Mouse (Mus musculus) kidney, postnatal 36 days (tissue): ENCODE results near the gene B4gat1.

Source experiments
- DNase-seq, 2 experiments: peaks; one replicate each; pipeline ENCODE4 v3.0.0; 2021 to 2022; ENCODE audit warnings: mixed read lengths in 2 of 2

Gene B4gat1

GRCm38 (mm10) chr19:5060365-5061330 lies 22.0 kb downstream of the B4gat1 start:
- DNase-seq: no peak

DNA sequence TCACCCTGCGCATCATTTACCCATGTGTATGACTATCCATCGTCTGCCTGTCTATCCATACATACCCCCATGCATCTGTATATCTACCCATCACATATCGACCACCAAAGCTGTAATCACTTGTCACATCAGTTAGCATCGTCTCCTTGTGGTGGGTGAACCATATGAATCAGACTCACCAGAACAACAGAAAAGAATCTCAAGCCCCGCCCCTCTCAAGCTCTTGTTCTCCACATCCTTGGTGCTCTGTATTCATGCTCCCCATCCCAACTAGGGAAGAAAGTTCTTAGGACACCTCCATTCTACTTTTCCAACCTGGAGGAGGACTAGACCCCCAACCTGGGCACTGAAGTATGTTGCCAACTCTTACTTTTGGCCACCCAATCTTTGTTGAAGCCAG lies 23.4 kb downstream of the B4gat1 start:
- DNase-seq: no peak

- DNase-seq: no peak
Observed at GRCm38 (mm10) chr19:5062446-5062845, 23.8 kb downstream of the B4gat1 start.

DNA sequence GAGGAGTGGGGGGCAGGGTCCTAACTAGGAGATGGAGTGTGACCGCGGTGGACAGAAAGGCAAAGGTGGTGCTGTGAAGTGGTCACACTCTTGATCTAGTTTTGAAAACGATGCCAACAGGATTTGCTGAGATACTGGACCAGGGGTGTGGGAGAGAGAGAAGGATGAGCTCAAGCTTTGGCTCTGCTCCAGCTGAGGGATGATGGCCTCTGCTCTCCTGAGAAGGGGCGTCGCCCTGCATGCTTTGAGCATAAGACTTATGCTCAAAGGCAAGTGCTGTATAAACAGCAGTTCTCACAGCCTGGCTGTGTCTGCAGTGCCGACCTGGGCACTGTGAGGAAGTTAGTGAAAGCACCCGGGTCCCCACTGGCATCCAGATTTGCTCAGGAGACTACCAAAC lies 26.5 kb downstream of the B4gat1 start:
- no peak for DNase-seq

DNA sequence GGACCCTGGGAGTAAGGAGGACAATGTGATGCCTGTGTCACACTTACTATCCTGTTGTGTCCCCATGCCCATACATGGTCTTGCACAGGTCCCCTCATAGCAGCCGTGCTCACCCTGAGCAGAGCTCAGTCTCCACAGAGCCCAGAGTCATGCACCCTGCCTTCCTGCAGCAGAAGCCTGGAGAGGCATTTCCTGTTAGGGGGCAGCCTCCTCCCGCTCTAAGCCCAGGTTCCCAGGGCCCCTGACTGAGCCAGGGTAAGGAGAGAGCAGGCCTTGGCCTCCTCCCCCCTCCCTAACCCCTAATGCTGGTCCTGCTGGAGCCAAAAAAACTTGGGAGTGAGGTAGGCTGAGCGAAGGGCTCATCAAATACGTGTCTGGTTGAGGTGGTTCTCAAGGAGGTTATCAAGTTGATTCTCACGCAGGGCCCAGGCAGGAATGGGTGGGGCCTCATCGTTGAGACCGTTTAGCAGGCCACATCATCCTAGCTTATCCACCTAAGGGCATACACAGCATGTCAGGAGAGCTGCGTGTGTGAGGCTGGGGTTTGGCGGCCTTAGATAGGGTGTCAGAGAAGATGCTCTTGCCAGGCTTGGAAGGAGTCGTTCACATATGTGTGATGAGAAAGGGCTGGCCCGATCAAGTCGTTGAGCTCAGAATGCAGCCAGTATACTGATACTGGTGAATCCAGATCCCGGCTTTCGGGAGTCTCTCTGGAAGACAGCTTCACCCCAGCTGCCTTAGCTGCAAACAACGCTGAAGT lies 28.6 kb downstream of the B4gat1 start:
- no peak for DNase-seq

- peak; percentile 69 to 80 for DNase-seq
Observed at GRCm38 (mm10) chr19:5067867-5068569, 29.4 kb downstream of the B4gat1 start, which contains the start of gene Cd248. Gene Cd248, plus strand, starts transcription at chr19:5068078.

GRCm38 (mm10) chr19:5068570-5069234 lies 30.1 kb downstream of the B4gat1 start:
- DNase-seq: peak in 1 of 2 experiments; percentile 47

GRCm38 (mm10) chr19:5069486-5069885 lies 30.9 kb downstream of the B4gat1 start:
- DNase-seq: no peak

- no peak for DNase-seq
Observed at GRCm38 (mm10) chr19:5069978-5070377, 31.4 kb downstream of the B4gat1 start.

- DNase-seq: no peak
Observed at GRCm38 (mm10) chr19:5071077-5071476, 32.5 kb downstream of the B4gat1 start.

GRCm38 (mm10) chr19:5071545-5072369 lies 33.1 kb downstream of the B4gat1 start:
- peak; percentile 76 to 81 for DNase-seq

GRCm38 (mm10) chr19:5072389-5073019 lies 33.9 kb downstream of the B4gat1 start:
- peak in 1 of 2 experiments; percentile 36 for DNase-seq

DNA sequence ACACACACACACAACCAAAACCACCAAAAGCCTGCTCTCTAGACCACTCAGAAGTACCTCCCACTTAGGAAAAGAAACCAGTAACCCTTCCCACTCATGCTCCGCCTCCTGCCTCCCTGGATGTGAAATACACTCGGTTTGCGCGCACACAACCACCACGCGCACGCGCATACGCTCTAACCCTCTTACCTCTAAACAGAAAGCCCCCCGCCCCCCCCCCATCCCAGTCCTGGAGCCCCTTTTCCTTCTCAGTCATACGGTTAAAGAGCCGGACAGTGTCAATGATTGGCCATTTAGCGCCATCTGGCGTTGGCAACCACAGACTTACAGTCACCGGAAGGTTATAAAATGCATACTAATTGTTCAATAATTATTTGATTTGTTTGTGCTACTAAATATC lies 34.4 kb downstream of the B4gat1 start:
- peak; percentile 57 to 89 for DNase-seq

- no peak for DNase-seq
Observed at GRCm38 (mm10) chr19:5073518-5073917, 34.9 kb downstream of the B4gat1 start.

GRCm38 (mm10) chr19:5079279-5079678 lies 40.7 kb downstream of the B4gat1 start:
- no peak for DNase-seq

- DNase-seq: no peak
Observed at GRCm38 (mm10) chr19:5082005-5082404, 43.4 kb downstream of the B4gat1 start.

DNA sequence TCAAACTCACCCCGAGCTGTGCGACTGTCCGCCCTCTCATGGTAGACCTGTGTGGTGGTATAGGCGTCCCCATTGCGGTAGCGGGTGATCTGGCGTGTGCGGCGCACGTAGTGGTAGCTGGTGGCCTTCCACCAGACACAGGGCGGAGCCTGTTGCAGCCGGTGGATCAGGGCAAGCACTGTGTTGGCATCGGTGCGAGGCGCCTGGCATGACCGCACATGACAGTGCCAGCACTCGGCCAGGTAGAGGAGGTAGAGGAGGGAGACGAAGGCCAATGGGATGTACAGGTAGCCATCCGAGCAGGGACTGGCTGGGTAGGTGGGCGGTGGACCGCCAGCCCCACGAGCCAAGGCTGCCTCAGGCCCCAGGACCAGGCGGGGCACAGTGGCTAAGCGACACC lies 44.0 kb downstream of the B4gat1 start:
- no peak for DNase-seq

DNA sequence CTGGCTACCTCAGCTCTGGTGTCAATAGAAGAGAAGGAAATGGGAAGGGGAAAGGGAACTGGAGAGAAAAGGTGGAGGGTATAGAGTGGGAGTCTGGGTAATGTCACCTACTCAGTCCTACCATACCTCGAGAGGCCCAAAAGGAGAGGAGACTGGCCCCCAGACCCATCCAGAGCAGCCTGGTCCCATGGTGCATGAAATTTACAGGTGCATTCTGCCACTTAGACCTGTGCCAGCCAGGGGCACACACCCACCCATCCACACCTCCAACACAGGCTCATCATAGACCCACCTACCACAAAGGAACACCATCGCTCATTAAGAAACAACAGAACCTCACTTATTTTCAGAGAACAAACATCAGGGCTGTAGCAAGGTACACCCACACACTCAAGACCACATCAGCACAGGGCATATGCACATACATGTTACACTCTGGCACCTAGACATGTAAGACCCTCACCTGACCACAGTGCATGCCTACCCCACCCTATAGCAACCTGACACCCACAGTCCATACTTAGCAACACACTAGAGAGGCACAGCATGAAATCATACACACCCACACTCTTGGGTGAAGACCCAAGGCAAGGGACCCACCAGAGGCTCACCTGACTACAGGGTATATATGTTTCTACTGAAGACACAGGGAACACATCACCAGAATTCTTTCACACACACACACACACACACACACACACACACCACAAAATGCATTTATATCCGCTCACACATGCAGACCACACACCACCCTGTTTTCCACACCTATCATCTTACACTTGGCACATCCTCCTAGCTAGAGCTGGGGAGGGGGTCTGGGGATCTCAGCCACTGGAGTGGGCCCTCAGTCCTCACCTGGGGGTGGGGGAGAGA lies 45.6 kb downstream of the B4gat1 start:
- DNase-seq: no peak

GRCm38 (mm10) chr19:5084834-5085144 lies 46.2 kb downstream of the B4gat1 start:
- no peak for DNase-seq
